Mouse (Mus musculus) layer of hippocampus, postnatal 36 days (tissue): ENCODE measurements around the gene Grem1. TPM values are rescaled to one million over a fixed set of nuclear protein-coding genes. Genes with fewer than 3 reads are reported as not detected.

ENCODE experiments used
- DNase-seq, 2 experiments: peaks; one replicate each; pipeline ENCODE4 v3.0.0; 2022
- total RNA-seq, 2 experiments: library from RNA; stranded (reverse); gene quantifications; 2 replicates each; pipeline ENCODE4 v1.2.3; 2021

Grem1 gene
- total RNA-seq, 2 experiments from 2014 or later = 6.3 to 6.9 TPM

- no peak for DNase-seq
Measured at GRCm38 (mm10) chr2:113756924-113757524, 1.4 kb downstream of the Grem1 start.

DNA sequence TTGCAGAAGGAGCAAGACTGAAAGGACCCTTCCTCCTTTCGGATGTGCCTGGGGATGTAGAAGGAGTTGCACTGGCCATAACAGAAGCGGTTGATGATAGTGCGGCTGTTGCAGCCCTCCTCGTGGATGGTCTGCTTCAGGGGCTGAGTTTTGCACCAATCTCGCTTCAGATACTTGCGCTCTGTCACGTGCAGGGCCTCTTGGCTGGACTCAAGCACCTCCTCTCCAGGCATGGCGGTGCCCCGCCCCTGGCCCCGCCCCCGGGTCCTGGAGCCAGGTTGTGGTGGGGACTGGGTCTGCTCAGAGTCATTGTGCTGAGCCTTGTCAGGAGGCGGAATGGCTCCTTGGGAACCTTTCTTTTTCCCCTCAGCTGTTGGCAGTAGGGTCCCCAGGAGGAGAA, 8.7 kb downstream of the Grem1 start:
- no peak for DNase-seq

DNA sequence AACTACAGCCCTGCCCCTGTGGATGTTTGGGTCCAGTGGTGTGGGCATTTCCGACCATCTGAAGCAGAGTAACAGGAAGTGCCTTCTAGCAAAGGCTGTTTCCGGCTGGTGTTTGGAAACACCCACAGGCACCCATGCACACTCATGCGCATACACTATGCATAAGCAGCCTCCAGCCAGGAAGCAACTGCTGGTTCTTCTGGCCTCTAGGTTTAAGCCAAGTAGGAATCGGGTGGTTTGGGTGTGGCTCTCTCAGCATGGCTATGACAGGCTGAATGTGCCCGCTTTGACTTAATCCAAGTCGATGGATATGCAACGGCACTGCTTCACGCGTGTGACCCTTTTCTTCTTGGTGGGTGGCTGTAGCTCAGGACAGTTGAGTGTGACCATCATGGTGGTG, 9.1 kb downstream of the Grem1 start:
- no peak for DNase-seq

DNA sequence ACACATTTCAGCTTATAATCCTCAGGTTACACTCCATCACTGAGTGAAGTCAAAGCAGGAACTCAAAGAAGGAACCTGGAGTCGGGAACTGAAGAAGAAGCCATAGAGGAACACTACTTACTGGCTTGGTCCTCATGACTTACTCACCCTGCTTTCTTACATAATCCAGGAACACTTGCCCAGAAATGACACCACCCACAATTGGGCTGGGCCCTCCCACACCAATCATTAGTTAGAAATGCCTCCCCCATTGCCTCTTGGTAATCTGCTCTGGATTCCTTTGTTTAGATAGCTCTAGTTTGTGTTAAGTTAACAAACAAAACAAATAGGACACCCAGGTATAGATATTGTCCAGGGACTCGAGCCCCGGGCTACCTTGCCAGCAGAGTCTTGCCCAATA, 29.9 kb downstream of the Grem1 start:
- no peak for DNase-seq

DNA sequence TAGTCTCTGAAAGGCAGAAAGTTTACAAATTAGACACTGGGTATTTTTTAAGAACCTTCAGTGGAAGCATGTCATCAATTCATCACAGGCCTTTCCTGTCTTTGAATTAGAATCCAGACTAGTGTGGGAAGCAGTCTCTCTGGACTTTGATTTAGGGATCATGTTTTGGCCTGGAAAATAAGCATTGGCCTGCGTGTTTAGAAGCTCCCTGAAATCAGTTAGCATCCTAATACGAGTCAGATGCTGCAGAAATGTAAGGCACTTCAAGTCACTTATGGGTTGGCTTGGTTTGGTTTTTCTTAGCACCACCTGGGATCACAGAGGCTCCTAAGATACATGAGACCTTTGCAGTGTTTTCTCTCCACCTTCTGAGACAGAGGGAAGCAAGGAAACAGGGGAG, 43.6 kb downstream of the Grem1 start:
- DNase-seq = no peak

GRCm38 (mm10) chr2:113713406-113713805, 45.0 kb downstream of the Grem1 start:
- DNase-seq = no peak

GRCm38 (mm10) chr2:113707507-113707906, 50.9 kb downstream of the Grem1 start:
- DNase-seq = no peak

DNA sequence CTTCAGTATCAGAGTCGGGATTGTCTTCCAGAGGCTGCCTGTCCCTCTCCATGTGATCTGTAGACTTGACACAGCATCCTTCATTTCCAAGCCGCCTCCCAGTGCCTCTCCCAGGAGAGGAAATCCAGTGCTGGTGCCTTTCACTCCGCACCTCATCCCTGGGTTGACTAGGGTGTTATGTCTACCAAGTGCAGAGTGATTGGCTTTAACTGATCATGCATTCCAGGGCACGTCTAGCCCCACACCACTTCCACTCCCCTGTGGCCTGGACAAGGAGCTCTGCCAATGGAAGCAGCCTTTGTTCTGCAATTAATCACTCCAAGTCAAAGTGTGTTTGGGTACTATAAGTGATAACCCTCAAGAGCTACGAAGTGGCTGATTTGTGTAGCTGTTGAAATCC, 56.9 kb downstream of the Grem1 start:
- DNase-seq = no peak

DNA sequence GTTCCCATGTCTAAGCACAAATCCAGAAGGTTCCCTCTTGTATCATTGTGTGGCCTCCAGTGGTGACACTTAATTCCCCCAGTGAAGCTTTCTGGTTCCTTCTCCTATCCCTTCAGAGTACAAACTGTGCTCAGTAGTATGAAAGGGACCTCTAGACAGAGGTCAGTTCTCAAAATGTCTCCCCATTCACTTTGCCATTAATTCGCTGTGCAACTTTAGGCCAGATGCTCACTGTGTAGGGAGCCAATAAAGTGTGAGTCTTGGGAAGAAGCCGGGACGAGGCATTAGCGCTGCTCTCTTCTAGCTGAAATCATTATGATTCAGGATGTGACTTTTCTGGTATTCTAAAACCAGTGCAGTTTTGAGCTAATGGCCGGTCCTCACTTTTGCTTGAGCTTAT, 61.8 kb downstream of the Grem1 start:
- no peak for DNase-seq

DNA sequence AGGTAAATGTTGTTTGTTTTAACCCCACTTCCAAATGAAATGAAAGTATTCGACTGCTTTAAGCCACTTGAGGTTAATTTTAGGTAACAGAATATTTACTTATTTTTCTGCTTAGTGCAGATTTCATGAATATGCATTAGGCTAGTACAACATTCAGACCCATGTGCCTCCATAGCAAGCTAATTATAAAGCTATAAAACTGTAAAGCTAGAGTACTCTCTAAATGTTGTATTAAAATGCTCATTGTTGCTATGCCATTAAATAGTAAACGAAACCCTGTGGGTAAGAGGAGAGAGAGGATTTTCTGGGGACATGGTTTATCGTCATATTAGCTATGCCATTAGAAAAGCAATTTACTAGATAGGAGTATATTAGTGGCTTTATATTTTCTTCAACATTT, 62.2 kb downstream of the Grem1 start:
- DNase-seq = no peak

Other genes starting within 250 kb of the Grem1 start
- gene Scg5, start 70.5 kb upstream of the Grem1 start, total RNA-seq = 100 to 1,000 TPM; 356 to 425 TPM
- 1 to 10 TPM; 2.1 to 2.8 TPM for gene Arhgap11a, start 90.0 kb upstream of the Grem1 start, total RNA-seq